Mouse (Mus musculus) hindbrain, embryonic 12.5 days (tissue): ENCODE data around the gene Gm45716. TPM values are rescaled to one million over a fixed set of nuclear protein-coding genes. Genes with fewer than 3 reads are reported as not detected.

ENCODE experiments used
- ATAC-seq: fragments of 200-750 bp; cut with Nextera tagmentation; 2 replicates; pipeline ENCODE4 v1.8.0; 2017; ENCODE audit warnings: moderate TSS enrichment; ENCODE audit not compliant: low FRiP score
- H3K27ac ChIP-seq: fragments of 300-500 bp; sonication (generic); 2 replicates; pipeline ENCODE4 v1.5.1; 2016; ENCODE audit warnings: mild to moderate bottlenecking
- H3K27me3 ChIP-seq: fragments of 300-500 bp; sonication (generic); 2 replicates; pipeline ENCODE4 v1.6.1; 2016; ENCODE audit warnings: mild to moderate bottlenecking
- H3K36me3 ChIP-seq: fragments of 300-500 bp; sonication (generic); 2 replicates; pipeline ENCODE4 v1.6.1; 2016; ENCODE audit warnings: mild to moderate bottlenecking
- H3K4me1 ChIP-seq: fragments of 300-500 bp; sonication (generic); 2 replicates; pipeline ENCODE4 v1.6.1; 2016
- H3K4me2 ChIP-seq: fragments of 300-500 bp; sonication (generic); replicated peaks from 2 replicates; pipeline ENCODE4 v1.6.1; 2016; ENCODE audit warnings: mild to moderate bottlenecking
- H3K4me3 ChIP-seq: fragments of 300-500 bp; sonication (generic); 2 replicates; pipeline ENCODE4 v1.5.1; 2016; ENCODE audit warnings: mild to moderate bottlenecking
- H3K9ac ChIP-seq: fragments of 300-500 bp; sonication (generic); 2 replicates; pipeline ENCODE4 v1.6.1; 2016; ENCODE audit warnings: mild to moderate bottlenecking, moderate library complexity
- H3K9me3 ChIP-seq: fragments of 300-500 bp; sonication (generic); replicated peaks from 2 replicates; pipeline ENCODE4 v1.6.1; 2016; ENCODE audit warnings: mild to moderate bottlenecking
- WGBS: fragments of 180-500 bp; shearing (Covaris S2); methylation state at CpG from one replicate; pipeline ENCODE4 v1.1.7; 2016; 5-methylcytosine and 5-hydroxymethylcytosine counted together
- polyA plus RNA-seq: library from polyadenylated mRNA; unstranded; fragments of >200 nt; fragmentation: Nextera tagmentation; extraction: Ambion mirVana; gene quantifications from 2 replicates; pipeline ENCODE4 v1.2.1, GENCODE M21; 2016

The Gm45716 gene
- polyA plus RNA-seq = 20.5 and 22.0 TPM in 2 replicates

DNA sequence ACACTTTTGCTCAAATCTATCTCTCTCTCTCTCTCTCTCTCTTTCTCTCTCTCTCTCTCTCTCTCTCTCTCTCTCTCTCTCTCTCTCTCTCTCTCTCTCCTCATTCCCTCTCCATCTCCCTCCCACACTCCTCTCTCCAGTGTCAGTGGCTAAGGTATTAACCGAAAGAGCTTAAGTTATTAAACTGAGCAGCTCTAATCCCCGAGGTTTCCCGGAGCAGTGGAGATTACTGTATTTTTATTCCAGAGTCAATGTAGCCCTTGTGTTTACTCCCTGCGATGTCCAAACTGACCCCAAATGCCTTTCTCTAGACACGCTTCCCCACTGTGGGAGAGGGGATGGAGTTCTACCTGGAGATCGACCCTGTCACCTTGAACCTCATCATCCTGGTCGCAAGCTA lies at the start of gene Gm45716:
Gene Gm45716, plus strand, starts transcription at position 243 of the 400 bp plus-strand sequence.
- 90% methylated on average over 7 of the region's 7 CpGs for WGBS
- Histone ChIP-seq H3K9ac (no peak within 1 kb of the TSS), H3K4me1 (no peaks in the 10 kb centered on the region), H3K27ac (no peak within 1 kb of the TSS), H3K4me2 (no peak within 1 kb of the TSS), H3K36me3 (no peaks in the 10 kb centered on the region), H3K4me3 (no peak within 1 kb of the TSS), H3K9me3 (no peaks in the 10 kb centered on the region), H3K27me3 (no peaks in the 10 kb centered on the region)
- ATAC-seq = no peak

- H3K27me3 ChIP-seq = no peaks in the 10 kb centered on the region
- no peak overlapping the region for H3K4me3 ChIP-seq
- peaks cover 3% of the 10 kb centered on the region; the same call in 1 of the 2 replicates for H3K4me1 ChIP-seq
- H3K27ac ChIP-seq = no peak overlapping the region
- H3K36me3 ChIP-seq = no peaks in the 10 kb centered on the region
- no peak for ATAC-seq
- H3K9ac ChIP-seq = no peak overlapping the region
- no peak overlapping the region for H3K4me2 ChIP-seq
- H3K9me3 ChIP-seq = no peaks in the 10 kb centered on the region
- WGBS = 31% methylated on average over 4 of the region's 4 CpGs
Measured at GRCm38 (mm10) chr11:90142393-90142792, 45.1 kb upstream of the Gm45716 start.

GRCm38 (mm10) chr11:90142936-90143335 lies 44.5 kb upstream of the Gm45716 start:
- Histone ChIP-seq H3K27ac (no peak overlapping the region), H3K4me1 (peaks cover 3% of the 10 kb centered on the region; the same call in 1 of the 2 replicates), H3K4me2 (no peak overlapping the region), H3K36me3 (no peaks in the 10 kb centered on the region), H3K4me3 (no peak overlapping the region), H3K9me3 (no peaks in the 10 kb centered on the region), H3K9ac (no peak overlapping the region), H3K27me3 (no peaks in the 10 kb centered on the region)
- no peak for ATAC-seq
- 69% methylated on average over 4 of the region's 4 CpGs for WGBS

GRCm38 (mm10) chr11:90146086-90146860 lies 41.2 kb upstream of the Gm45716 start:
- peaks cover 3% of the 10 kb centered on the region; the same call in 1 of the 2 replicates for H3K4me1 ChIP-seq
- H3K9ac ChIP-seq = no peak overlapping the region
- H3K4me3 ChIP-seq = no peak overlapping the region
- H3K27me3 ChIP-seq = no peaks in the 10 kb centered on the region
- WGBS = 97% methylated on average over 17 of the region's 17 CpGs
- no peaks in the 10 kb centered on the region for H3K9me3 ChIP-seq
- no peak overlapping the region for H3K4me2 ChIP-seq
- no peak overlapping the region for H3K27ac ChIP-seq
- H3K36me3 ChIP-seq = no peaks in the 10 kb centered on the region
- no peak for ATAC-seq

- WGBS = 49% methylated on average over 5 of the region's 5 CpGs
- H3K27me3 ChIP-seq = no peaks in the 10 kb centered on the region
- no peaks in the 10 kb centered on the region for H3K4me1 ChIP-seq
- H3K9ac ChIP-seq = no peak overlapping the region
- H3K4me2 ChIP-seq = no peak overlapping the region
- H3K27ac ChIP-seq = no peak overlapping the region
- no peaks in the 10 kb centered on the region for H3K9me3 ChIP-seq
- H3K36me3 ChIP-seq = no peaks in the 10 kb centered on the region
- ATAC-seq = no peak
- H3K4me3 ChIP-seq = no peak overlapping the region
Measured at GRCm38 (mm10) chr11:90155066-90155465, 32.4 kb upstream of the Gm45716 start.

- WGBS = 8% methylated on average over 2 of the region's 2 CpGs
- Histone ChIP-seq H3K27ac (peak overlapping the region; percentile 24; the same call in 1 of the 2 replicates), H3K9me3 (no peaks in the 10 kb centered on the region), H3K36me3 (no peaks in the 10 kb centered on the region), H3K4me1 (no peaks in the 10 kb centered on the region), H3K27me3 (no peaks in the 10 kb centered on the region), H3K4me3 (no peak overlapping the region), H3K4me2 (no peak overlapping the region), H3K9ac (no peak overlapping the region)
- no peak for ATAC-seq
Measured at GRCm38 (mm10) chr11:90155466-90155865, 32.0 kb upstream of the Gm45716 start.

GRCm38 (mm10) chr11:90167771-90168170 lies 19.7 kb upstream of the Gm45716 start:
- Histone ChIP-seq H3K27me3 (no peaks in the 10 kb centered on the region; the same call in 1 of the 2 replicates), H3K4me3 (no peak overlapping the region), H3K27ac (no peak overlapping the region), H3K9ac (no peak overlapping the region), H3K4me1 (no peaks in the 10 kb centered on the region), H3K4me2 (no peak overlapping the region), H3K9me3 (no peaks in the 10 kb centered on the region), H3K36me3 (no peaks in the 10 kb centered on the region)
- ATAC-seq = no peak
- WGBS = 29% methylated on average over 6 of the region's 6 CpGs

DNA sequence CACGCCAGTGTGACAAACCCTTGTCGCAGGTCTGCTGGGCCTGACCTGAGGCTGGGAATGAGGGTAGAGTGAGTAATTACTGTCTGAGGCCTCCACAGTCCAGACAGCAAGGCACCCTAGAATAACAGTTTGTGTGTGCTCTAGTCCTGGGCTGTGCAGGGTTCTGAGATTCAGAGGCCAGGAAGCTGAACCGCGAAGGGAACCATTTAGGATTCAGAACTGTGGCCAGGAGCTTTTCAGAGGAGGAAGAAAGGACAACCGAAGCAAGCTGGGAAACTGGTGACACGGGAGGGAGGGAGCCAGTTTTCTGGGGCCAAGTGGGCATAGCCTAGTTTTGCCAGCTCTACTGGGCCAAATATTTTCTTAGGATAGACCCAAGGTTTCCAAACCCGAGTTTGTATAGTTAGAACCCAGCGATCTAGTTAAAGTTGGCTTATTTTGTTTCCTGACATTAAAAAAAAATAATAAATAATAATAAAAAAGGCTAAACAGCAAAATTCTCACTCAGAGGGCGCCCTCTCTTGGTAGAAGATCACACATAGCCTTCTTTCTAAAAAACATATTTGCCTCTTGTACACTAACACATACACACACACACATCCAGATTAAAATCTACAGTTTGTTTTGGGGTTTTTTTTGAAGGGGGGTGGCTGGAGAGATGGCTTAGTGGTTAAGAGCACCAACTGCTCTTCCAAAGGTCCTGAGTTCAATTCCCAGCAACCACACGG lies 19.0 kb upstream of the Gm45716 start:
- no peaks in the 10 kb centered on the region; the same call in 1 of the 2 replicates for H3K27me3 ChIP-seq
- H3K9me3 ChIP-seq = no peaks in the 10 kb centered on the region
- no peak overlapping the region for H3K9ac ChIP-seq
- no peak overlapping the region for H3K4me2 ChIP-seq
- no peaks in the 10 kb centered on the region for H3K4me1 ChIP-seq
- H3K4me3 ChIP-seq = no peak overlapping the region
- H3K36me3 ChIP-seq = no peaks in the 10 kb centered on the region
- no peak for ATAC-seq
- WGBS = 86% methylated on average over 10 of the region's 10 CpGs
- H3K27ac ChIP-seq = no peak overlapping the region

DNA sequence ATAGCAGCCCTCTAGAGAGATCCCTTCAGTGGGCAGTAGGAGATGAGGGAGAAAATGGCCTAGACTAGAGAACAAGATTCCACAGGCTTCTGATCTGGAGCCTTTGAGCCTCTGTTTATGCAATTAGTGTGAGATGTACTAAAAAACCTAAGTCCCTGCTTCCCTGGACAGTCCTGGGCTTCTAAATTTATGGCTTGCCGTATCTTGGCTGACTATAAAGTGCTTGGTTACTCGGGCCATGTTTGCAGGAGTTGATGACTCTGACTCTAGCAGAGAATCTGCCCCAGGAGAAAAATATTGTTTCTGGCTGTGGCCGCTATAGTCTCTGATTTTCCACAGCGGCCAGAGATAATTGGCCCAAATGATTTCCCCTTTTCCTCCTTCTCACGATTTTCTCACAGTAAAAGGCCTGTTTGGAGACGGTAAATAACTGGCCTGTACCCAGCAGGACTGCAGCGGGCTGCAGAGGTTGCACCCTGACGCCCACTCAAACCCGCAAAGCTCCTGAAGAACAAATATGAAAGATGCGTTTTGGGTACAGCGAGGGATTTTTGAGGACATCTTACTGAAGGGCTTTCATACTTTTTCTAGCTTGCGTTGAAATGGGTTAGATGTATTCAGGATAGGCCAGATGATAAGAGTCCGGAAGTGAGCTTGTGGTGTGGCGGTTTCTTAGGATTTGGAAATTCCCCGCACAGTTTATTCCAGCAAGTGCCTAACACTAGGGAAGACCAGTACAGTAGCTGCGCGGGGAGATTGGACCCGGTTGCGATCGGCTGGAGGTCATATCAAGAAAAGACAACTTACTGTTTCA lies 18.1 kb upstream of the Gm45716 start:
- Histone ChIP-seq H3K36me3 (no peaks in the 10 kb centered on the region), H3K27me3 (no peaks in the 10 kb centered on the region; the same call in 1 of the 2 replicates), H3K27ac (no peak overlapping the region), H3K4me2 (peak overlapping the region; percentile 47), H3K4me1 (no peaks in the 10 kb centered on the region), H3K9ac (no peak overlapping the region), H3K9me3 (no peaks in the 10 kb centered on the region), H3K4me3 (no peak overlapping the region)
- WGBS = 59% methylated on average over 20 of the region's 20 CpGs
- ATAC-seq = no peak

DNA sequence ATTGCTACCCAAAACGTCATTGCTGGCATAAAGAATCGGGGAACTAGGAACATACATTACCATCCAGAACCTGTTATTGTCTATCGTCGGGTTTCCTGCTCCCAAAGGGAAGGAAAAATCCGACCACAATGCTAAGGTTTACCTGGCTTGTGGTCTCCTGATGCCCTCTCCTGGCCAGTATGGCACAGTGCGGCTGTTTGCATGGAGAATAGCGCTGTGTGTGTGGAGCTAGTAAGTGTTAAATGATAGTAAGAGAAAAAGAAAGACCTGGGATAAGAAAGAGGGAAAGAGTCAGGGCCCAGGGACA lies 17.5 kb upstream of the Gm45716 start:
- Histone ChIP-seq H3K27me3 (no peaks in the 10 kb centered on the region; the same call in 1 of the 2 replicates), H3K4me3 (no peak overlapping the region), H3K36me3 (no peaks in the 10 kb centered on the region), H3K4me1 (no peaks in the 10 kb centered on the region), H3K27ac (no peak overlapping the region), H3K9me3 (no peaks in the 10 kb centered on the region), H3K9ac (no peak overlapping the region), H3K4me2 (peak overlapping the region; percentile 47)
- ATAC-seq = peak; percentile 76; the same call in 1 of the 2 replicates
- WGBS = 2% methylated on average over 7 of the region's 7 CpGs

GRCm38 (mm10) chr11:90172331-90172730 lies 15.2 kb upstream of the Gm45716 start:
- Histone ChIP-seq H3K4me1 (no peaks in the 10 kb centered on the region), H3K36me3 (no peaks in the 10 kb centered on the region), H3K9me3 (no peaks in the 10 kb centered on the region), H3K4me2 (no peak overlapping the region), H3K27ac (no peak overlapping the region), H3K9ac (no peak overlapping the region), H3K4me3 (no peak overlapping the region), H3K27me3 (no peaks in the 10 kb centered on the region; the same call in 1 of the 2 replicates)
- no peak for ATAC-seq
- 90% methylated on average over 6 of the region's 6 CpGs for WGBS
